Mouse (Mus musculus) adrenal gland, adult 2 months (tissue): ENCODE data around the gene Slc25a17. TPM values are rescaled to one million over a fixed set of nuclear protein-coding genes. Genes with fewer than 3 reads are reported as not detected.

Source experiments
- DNase-seq: peaks from one replicate; pipeline ENCODE4 v3.0.0; 2021
- polyA plus RNA-seq: library from polyadenylated mRNA; depleted of rRNA; stranded (reverse); fragments of >200 nt; gene quantifications from 2 replicates; pipeline ENCODE4 v1.2.3, GENCODE M21; 2012; rRNA removed
- total RNA-seq, 2 experiments: library from RNA; stranded (reverse); gene quantifications; 2 replicates each; pipeline ENCODE4 v1.2.3; 2021

Slc25a17 gene
- total and polyA plus RNA-seq, 3 experiments, result 19.8 to 99.9 (median 77.4) TPM

- DNase-seq, result no peak
These were observed 59.2 kb downstream of the Slc25a17 start for GRCm38 (mm10) chr15:81301193-81302070.

- DNase-seq, result no peak
These were observed 60.0 kb downstream of the Slc25a17 start for GRCm38 (mm10) chr15:81300520-81301069.

GRCm38 (mm10) chr15:81299549-81299948, 61.1 kb downstream of the Slc25a17 start:
- DNase-seq, result peak; percentile 54

- DNase-seq, result peak; percentile 57
These were observed 62.4 kb downstream of the Slc25a17 start for GRCm38 (mm10) chr15:81298213-81298612.

GRCm38 (mm10) chr15:81297543-81297942, 63.1 kb downstream of the Slc25a17 start:
- no peak for DNase-seq

- DNase-seq, result no peak
These were observed 65.7 kb downstream of the Slc25a17 start for GRCm38 (mm10) chr15:81294897-81295296.

- DNase-seq, result no peak
These were observed 66.2 kb downstream of the Slc25a17 start for GRCm38 (mm10) chr15:81294386-81294785.

GRCm38 (mm10) chr15:81290747-81291146, 69.9 kb downstream of the Slc25a17 start:
- DNase-seq, result no peak

GRCm38 (mm10) chr15:81290230-81290629, 70.4 kb downstream of the Slc25a17 start:
- no peak for DNase-seq

GRCm38 (mm10) chr15:81284121-81284734, 76.4 kb downstream of the Slc25a17 start:
- no peak for DNase-seq

- DNase-seq, result peak; percentile 64
These were observed 81.9 kb downstream of the Slc25a17 start for GRCm38 (mm10) chr15:81278699-81279098.

- DNase-seq, result no peak
These were observed 82.7 kb downstream of the Slc25a17 start for GRCm38 (mm10) chr15:81277928-81278327.

- DNase-seq, result no peak
These were observed 87.3 kb downstream of the Slc25a17 start for GRCm38 (mm10) chr15:81273361-81273760.

GRCm38 (mm10) chr15:81272305-81273053, 88.1 kb downstream of the Slc25a17 start:
- DNase-seq, result peak; percentile 73

Other genes starting within 250 kb of the Slc25a17 start
- 10 to 100 TPM; 27.3 to 30.0 TPM for gene Mrtfa, start 170.1 kb downstream of the Slc25a17 start, total RNA-seq
- gene Mrtfa, start 170.1 kb downstream of the Slc25a17 start, polyA plus RNA-seq, result 33.0 and 39.6 TPM in 2 replicates
- under 1 TPM; 0.17 to 0.55 TPM for gene Mchr1, start 125.3 kb downstream of the Slc25a17 start, total RNA-seq
- gene Mchr1, start 125.3 kb downstream of the Slc25a17 start, polyA plus RNA-seq, result 0.45 and 0.86 TPM in 2 replicates
- 100 to 1,000 TPM; 246 to 354 TPM for gene St13, start 39.3 kb upstream of the Slc25a17 start, total RNA-seq
- 31.1 and 40.3 TPM in 2 replicates for gene St13, start 39.3 kb upstream of the Slc25a17 start, polyA plus RNA-seq
- gene Xpnpep3, start 39.3 kb upstream of the Slc25a17 start, total RNA-seq, result 10 to 100 TPM; 27.7 to 34.8 TPM
- 7.7 and 12.0 TPM in 2 replicates for gene Xpnpep3, start 39.3 kb upstream of the Slc25a17 start, polyA plus RNA-seq
- not detected for gene Dnajb7, start 47.5 kb upstream of the Slc25a17 start, total RNA-seq
- gene Dnajb7, start 47.5 kb upstream of the Slc25a17 start, polyA plus RNA-seq, result not detected in 2 replicates
- gene Rbx1, start 105.5 kb upstream of the Slc25a17 start, total RNA-seq, result 100 to 1,000 TPM; 128 to 150 TPM
- gene Rbx1, start 105.5 kb upstream of the Slc25a17 start, polyA plus RNA-seq, result 13.8 and 16.8 TPM in 2 replicates
- gene Ep300, start 224.5 kb upstream of the Slc25a17 start, total RNA-seq, result 10 to 100 TPM; 56.0 to 71.2 TPM
- gene Ep300, start 224.5 kb upstream of the Slc25a17 start, polyA plus RNA-seq, result 19.5 and 26.5 TPM in 2 replicates